Mouse (Mus musculus): ENCODE results near the gene Slc22a20. TPM values are rescaled to one million over a fixed set of nuclear protein-coding genes. Genes with fewer than 3 reads are reported as not detected.
A peak's percentile ranks its signal among the peaks of the same experiment; 100 is the strongest.

The Slc22a20 gene
- polyA plus RNA-seq, 1 experiment from 2014 or later, result not detected

GRCm38 (mm10) chr19:5922963-5923362 lies 63.0 kb downstream of the Slc22a20 start:
- no peak overlapping the region for H3K4me3 ChIP-seq (ENCODE audit: low read depth, low read length)
- 0 out of 2 replicates have a peak overlapping the region, but pooled peaks have one; percentile 3 for H3K4me2 ChIP-seq (ENCODE audit: low read length)
- WGBS, result 93% methylated on average over 3 of the region's 3 CpGs

GRCm38 (mm10) chr19:5922119-5922942 lies 63.6 kb downstream of the Slc22a20 start:
- Histone ChIP-seq H3K9ac (ENCODE audit: low read length) (no peak overlapping the region), H3K4me1 (replicated peaks; ENCODE audit: control insufficient read depth, insufficient read depth, low read length) (peaks cover 19% of the 10 kb centered on the region), H3K27ac (ENCODE audit: low read depth) (no peak overlapping the region), H3K27me3 (replicated peaks; ENCODE audit: control insufficient read depth, insufficient read depth, low read length) (no peaks in the 10 kb centered on the region), H3K4me3 (ENCODE audit: low read depth, low read length) (no peak overlapping the region), H3K9me3 (ENCODE audit: control insufficient read depth, low read length) (no peaks in the 10 kb centered on the region), H3K4me2 (ENCODE audit: low read length) (peak overlapping the region; percentile 29; the same call in 1 of the 2 replicates), H3K36me3 (ENCODE audit: control insufficient read depth, insufficient read depth, low read length) (peaks cover 14% of the 10 kb centered on the region)
- 72% methylated on average over 15 of the region's 15 CpGs for WGBS
- DNase-seq (ENCODE audit: low spot score) (no peak), ATAC-seq (replicated peaks; ENCODE audit: low FRiP score, low TSS enrichment, low read depth) (no peak)

More at GRCm38 (mm10) chr19:5922963-5923362, 63.0 kb downstream of the Slc22a20 start:
- Histone ChIP-seq H3K9me3 (ENCODE audit: control insufficient read depth, low read length) (no peaks in the 10 kb centered on the region), H3K36me3 (ENCODE audit: control insufficient read depth, insufficient read depth, low read length) (peaks cover 8% of the 10 kb centered on the region; the same call in 1 of the 2 replicates), H3K4me1 (replicated peaks; ENCODE audit: control insufficient read depth, insufficient read depth, low read length) (peaks cover 19% of the 10 kb centered on the region), H3K27ac (ENCODE audit: low read depth) (no peak overlapping the region), H3K27me3 (replicated peaks; ENCODE audit: control insufficient read depth, insufficient read depth, low read length) (no peaks in the 10 kb centered on the region), H3K9ac (ENCODE audit: low read length) (no peak overlapping the region)
- no peak for DNase-seq (ENCODE audit: low spot score)
- ATAC-seq (replicated peaks; ENCODE audit: low FRiP score, low TSS enrichment, low read depth), result no peak

- Histone ChIP-seq H3K27me3 (replicated peaks; ENCODE audit: control insufficient read depth, insufficient read depth, low read length) (no peaks in the 10 kb centered on the region), H3K27ac (ENCODE audit: low read depth) (no peak overlapping the region), H3K4me2 (ENCODE audit: low read length) (peak overlapping the region; percentile 29), H3K4me1 (replicated peaks; ENCODE audit: control insufficient read depth, insufficient read depth, low read length) (peaks cover 19% of the 10 kb centered on the region), H3K9me3 (ENCODE audit: control insufficient read depth, low read length) (no peaks in the 10 kb centered on the region), H3K36me3 (ENCODE audit: control insufficient read depth, insufficient read depth, low read length) (peaks cover 20% of the 10 kb centered on the region), H3K4me3 (ENCODE audit: low read depth, low read length) (no peak overlapping the region), H3K9ac (ENCODE audit: low read length) (no peak overlapping the region)
- 23% methylated on average over 9 of the region's 9 CpGs for WGBS
- DNase-seq (ENCODE audit: low spot score) (peak; percentile 52), ATAC-seq (replicated peaks; ENCODE audit: low FRiP score, low TSS enrichment, low read depth) (no peak)
Observed at GRCm38 (mm10) chr19:5921715-5922114, 64.2 kb downstream of the Slc22a20 start.

Other genes with a start within 250 kb of the Slc22a20 start
- gene Ltbp3, start 245.2 kb downstream of the Slc22a20 start, polyA plus RNA-seq (2014; fragmentation: Nextera tagmentation; extraction: Ambion mirVana), result 30.1 and 36.0 TPM in 2 replicates
- gene Scyl1, start 214.7 kb downstream of the Slc22a20 start, polyA plus RNA-seq (2014; fragmentation: Nextera tagmentation; extraction: Ambion mirVana), result 68.8 and 69.2 TPM in 2 replicates
- gene Frmd8, start 110.9 kb downstream of the Slc22a20 start, polyA plus RNA-seq (2014; fragmentation: Nextera tagmentation; extraction: Ambion mirVana), result 18.2 and 18.9 TPM in 2 replicates
- gene Slc25a45, start 108.3 kb downstream of the Slc22a20 start, polyA plus RNA-seq (2014; fragmentation: Nextera tagmentation; extraction: Ambion mirVana), result 2.1 and 2.5 TPM in 2 replicates
- 2.0 and 2.1 TPM in 2 replicates for gene Tigd3, start 92.0 kb downstream of the Slc22a20 start, polyA plus RNA-seq (2014; fragmentation: Nextera tagmentation; extraction: Ambion mirVana)
- gene Dpf2, start 73.1 kb downstream of the Slc22a20 start, polyA plus RNA-seq (2014; fragmentation: Nextera tagmentation; extraction: Ambion mirVana), result 131 and 145 TPM in 2 replicates
- 7.0 and 9.3 TPM in 2 replicates for gene Cdc42ep2, start 61.3 kb downstream of the Slc22a20 start, polyA plus RNA-seq (2014; fragmentation: Nextera tagmentation; extraction: Ambion mirVana)
- 84.4 and 87.9 TPM in 2 replicates for gene Pola2, start 21.9 kb downstream of the Slc22a20 start, polyA plus RNA-seq (2014; fragmentation: Nextera tagmentation; extraction: Ambion mirVana)
- 9.4 and 10.1 TPM in 2 replicates for gene Capn1, start 29.8 kb upstream of the Slc22a20 start, polyA plus RNA-seq (2014; fragmentation: Nextera tagmentation; extraction: Ambion mirVana)
- 24.5 and 28.1 TPM in 2 replicates for gene Syvn1, start 60.4 kb upstream of the Slc22a20 start, polyA plus RNA-seq (2014; fragmentation: Nextera tagmentation; extraction: Ambion mirVana)
- gene Mrpl49, start 71.6 kb upstream of the Slc22a20 start, polyA plus RNA-seq (2014; fragmentation: Nextera tagmentation; extraction: Ambion mirVana), result 82.1 and 82.5 TPM in 2 replicates
- gene Fau, start 71.7 kb upstream of the Slc22a20 start, polyA plus RNA-seq (2014; fragmentation: Nextera tagmentation; extraction: Ambion mirVana), result 1,017 and 1,054 TPM in 2 replicates
- gene Znhit2, start 75.0 kb upstream of the Slc22a20 start, polyA plus RNA-seq (2014; fragmentation: Nextera tagmentation; extraction: Ambion mirVana), result 33.8 and 38.3 TPM in 2 replicates
- 30.6 and 31.4 TPM in 2 replicates for gene Tm7sf2, start 82.2 kb upstream of the Slc22a20 start, polyA plus RNA-seq (2014; fragmentation: Nextera tagmentation; extraction: Ambion mirVana)
- gene Vps51, start 91.1 kb upstream of the Slc22a20 start, polyA plus RNA-seq (2014; fragmentation: Nextera tagmentation; extraction: Ambion mirVana), result 63.9 and 65.0 TPM in 2 replicates
- not detected in 2 replicates for gene Tmem262, start 93.9 kb upstream of the Slc22a20 start, polyA plus RNA-seq (2014; fragmentation: Nextera tagmentation; extraction: Ambion mirVana)
- 1.1 and 1.5 TPM in 2 replicates for gene Gm28374, start 96.1 kb upstream of the Slc22a20 start, polyA plus RNA-seq (2014; fragmentation: Nextera tagmentation; extraction: Ambion mirVana)
- 70.9 and 77.0 TPM in 2 replicates for gene Zfpl1, start 98.8 kb upstream of the Slc22a20 start, polyA plus RNA-seq (2014; fragmentation: Nextera tagmentation; extraction: Ambion mirVana)
- 43.3 and 44.1 TPM in 2 replicates for gene Cdca5, start 98.8 kb upstream of the Slc22a20 start, polyA plus RNA-seq (2014; fragmentation: Nextera tagmentation; extraction: Ambion mirVana)
- gene AC131692.1, start 108.3 kb upstream of the Slc22a20 start, polyA plus RNA-seq (2014; fragmentation: Nextera tagmentation; extraction: Ambion mirVana), result 0.22 and 0.59 TPM in 2 replicates
- 4.1 and 4.4 TPM in 2 replicates for gene Naaladl1, start 119.6 kb upstream of the Slc22a20 start, polyA plus RNA-seq (2014; fragmentation: Nextera tagmentation; extraction: Ambion mirVana)
- gene Sac3d1, start 132.5 kb upstream of the Slc22a20 start, polyA plus RNA-seq (2014; fragmentation: Nextera tagmentation; extraction: Ambion mirVana), result 53.9 and 59.9 TPM in 2 replicates
- 35.4 and 36.0 TPM in 2 replicates for gene Snx15, start 142.2 kb upstream of the Slc22a20 start, polyA plus RNA-seq (2014; fragmentation: Nextera tagmentation; extraction: Ambion mirVana)
- 0.30 and 1.1 TPM in 2 replicates for gene Batf2, start 154.8 kb upstream of the Slc22a20 start, polyA plus RNA-seq (2014; fragmentation: Nextera tagmentation; extraction: Ambion mirVana)
- 101 and 110 TPM in 2 replicates for gene Arl2, start 155.4 kb upstream of the Slc22a20 start, polyA plus RNA-seq (2014; fragmentation: Nextera tagmentation; extraction: Ambion mirVana)
- not detected in 2 replicates for gene Majin, start 198.2 kb upstream of the Slc22a20 start, polyA plus RNA-seq (2014; fragmentation: Nextera tagmentation; extraction: Ambion mirVana)
- 0.53 and 1.1 TPM in 2 replicates for gene Gpha2, start 240.2 kb upstream of the Slc22a20 start, polyA plus RNA-seq (2014; fragmentation: Nextera tagmentation; extraction: Ambion mirVana)
- gene Ppp2r5b, start 249.7 kb upstream of the Slc22a20 start, polyA plus RNA-seq (2014; fragmentation: Nextera tagmentation; extraction: Ambion mirVana), result 24.1 and 27.5 TPM in 2 replicates

All from intestine, embryonic 14.5 days (tissue).